Mouse (Mus musculus) midbrain, embryonic 16.5 days (tissue): ENCODE results near the gene Dpep3. TPM values are rescaled to one million over a fixed set of nuclear protein-coding genes. Genes with fewer than 3 reads are reported as not detected.

Experiments
- ATAC-seq: fragments of 200-750 bp; cut with Nextera tagmentation; 2 replicates; pipeline ENCODE4 v1.8.0; 2017; ENCODE audit warnings: moderate TSS enrichment
- H3K27ac ChIP-seq: fragments of 300-500 bp; sonication (generic); 2 replicates; pipeline ENCODE4 v1.5.1; 2014; ENCODE audit warnings: mild to moderate bottlenecking, low read length, mixed read lengths
- H3K27me3 ChIP-seq: fragments of 300-500 bp; sonication (generic); 2 replicates; pipeline ENCODE4 v1.6.1; 2014; ENCODE audit warnings: low read depth, low read length, mixed read lengths; ENCODE audit not compliant: control insufficient read depth, insufficient read depth
- H3K36me3 ChIP-seq: fragments of 300-500 bp; sonication (generic); 2 replicates; pipeline ENCODE4 v1.6.1; 2014; ENCODE audit warnings: mild to moderate bottlenecking, low read length, moderate library complexity, mixed read lengths; ENCODE audit not compliant: control insufficient read depth, insufficient read depth
- H3K4me1 ChIP-seq: fragments of 300-500 bp; sonication (generic); 2 replicates; pipeline ENCODE4 v1.6.1; 2014; ENCODE audit warnings: mild to moderate bottlenecking, low read length, mixed read lengths; ENCODE audit not compliant: control insufficient read depth, insufficient read depth
- H3K4me2 ChIP-seq: fragments of 300-500 bp; sonication (generic); 2 replicates; pipeline ENCODE4 v1.6.1; 2014; ENCODE audit warnings: mild to moderate bottlenecking, low read length, mixed read lengths
- H3K4me3 ChIP-seq: fragments of 300-500 bp; sonication (generic); 2 replicates; pipeline ENCODE4 v1.5.1; 2014; ENCODE audit warnings: low read depth, mild to moderate bottlenecking, low read length, moderate library complexity, mixed read lengths
- H3K9ac ChIP-seq: fragments of 300-500 bp; sonication (generic); 2 replicates; pipeline ENCODE4 v1.6.1; 2014; ENCODE audit warnings: low read depth, low read length, mixed read lengths
- H3K9me3 ChIP-seq: fragments of 300-500 bp; sonication (generic); replicated peaks from 2 replicates; pipeline ENCODE4 v1.6.1; 2014; ENCODE audit warnings: mild to moderate bottlenecking, low read length, mixed read lengths; ENCODE audit not compliant: control insufficient read depth, poor library complexity, severe bottlenecking
- WGBS: fragments of 180-500 bp; shearing (Covaris S2); extraction: QIAGEN DNeasy Blood & Tissue Kit; methylation state at CpG from one replicate; pipeline ENCODE4 v1.1.7; 2014; 5-methylcytosine and 5-hydroxymethylcytosine counted together
- polyA plus RNA-seq: library from polyadenylated mRNA; unstranded; fragments of >200 nt; fragmentation: Nextera tagmentation; extraction: Ambion mirVana; gene quantifications from 2 replicates; pipeline ENCODE4 v1.2.1, GENCODE M21; 2015

Gene Dpep3
- polyA plus RNA-seq, 1 experiment from 2014 or later: not detected

DNA sequence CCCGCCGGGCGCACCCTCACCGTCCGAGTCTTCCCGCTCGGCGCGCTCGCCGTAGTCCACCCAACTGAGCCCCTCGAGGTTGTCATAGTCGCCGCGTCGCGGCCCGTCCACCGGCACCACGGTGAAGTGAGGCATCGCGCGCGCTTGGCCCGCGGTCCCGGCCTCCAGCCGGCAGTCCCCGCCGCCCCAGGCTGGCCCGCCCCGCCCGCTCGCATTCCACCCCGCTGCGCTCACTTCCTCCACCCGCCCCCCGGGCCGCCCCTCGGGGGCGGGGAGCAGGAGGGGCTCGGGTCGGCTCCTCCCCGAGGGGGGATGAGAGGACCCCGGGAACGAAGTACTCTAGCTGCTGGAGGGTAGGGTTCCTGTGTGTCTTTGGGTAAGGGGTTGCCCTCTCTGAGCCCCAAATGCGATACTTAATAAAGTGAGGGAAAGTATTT lies 13.3 kb downstream of the Dpep3 start, which contains the start of gene Slc12a4:
TSS of gene Slc12a4 (minus strand) at position 193 of the 437 bp plus-strand sequence.
- no peak within 1 kb of the TSS for H3K27ac ChIP-seq
- H3K4me1 ChIP-seq: peaks cover 8% of the 10 kb centered on the region
- H3K27me3 ChIP-seq: peaks cover 24% of the 10 kb centered on the region
- no peaks in the 10 kb centered on the region for H3K36me3 ChIP-seq
- peak within 1 kb of the TSS; percentile 49 for H3K4me2 ChIP-seq
- peak within 1 kb of the TSS; percentile 56 for H3K9ac ChIP-seq
- no peaks in the 10 kb centered on the region for H3K9me3 ChIP-seq
- peak within 1 kb of the TSS; percentile 37 for H3K4me3 ChIP-seq
- 1% methylated on average over 46 of the region's 47 CpGs for WGBS
- peak; percentile 58; the same call in 1 of the 2 replicates for ATAC-seq

DNA sequence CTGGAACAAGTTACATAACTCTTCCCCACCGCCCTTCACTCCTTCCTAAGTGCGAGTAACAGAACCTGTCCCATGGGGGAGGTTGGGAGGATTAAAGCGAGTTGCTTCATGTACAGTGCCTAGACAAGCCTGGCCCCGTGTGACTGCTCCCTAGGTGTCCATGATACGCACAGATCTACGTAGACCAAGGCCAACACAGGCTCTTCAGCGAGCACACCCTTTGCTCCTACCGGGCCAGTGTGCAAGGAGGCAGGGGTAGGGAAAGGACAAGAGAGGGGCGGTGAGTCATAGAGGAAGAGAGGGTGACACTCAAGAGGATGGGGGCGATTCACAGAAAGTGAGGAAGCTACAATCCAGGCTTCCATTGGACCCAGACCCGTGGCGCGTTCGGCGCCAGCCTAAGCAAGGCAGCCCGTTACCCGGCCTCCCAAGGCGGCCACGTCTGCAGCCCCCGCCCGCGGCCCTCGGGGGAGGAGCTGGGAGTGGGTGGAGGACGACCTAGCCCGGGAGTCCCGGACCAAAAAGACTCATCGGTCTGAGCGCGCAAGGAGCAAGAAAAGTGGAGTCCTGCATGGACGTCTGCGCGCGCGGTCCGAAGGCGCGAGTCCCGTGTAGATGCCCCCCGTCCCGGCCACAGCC lies 13.8 kb downstream of the Dpep3 start:
- Histone ChIP-seq H3K4me3 (peak overlapping the region; percentile 37), H3K4me1 (peaks cover 8% of the 10 kb centered on the region), H3K27me3 (peaks cover 24% of the 10 kb centered on the region), H3K9me3 (no peaks in the 10 kb centered on the region), H3K4me2 (peak overlapping the region; percentile 49), H3K27ac (no peak overlapping the region), H3K36me3 (no peaks in the 10 kb centered on the region), H3K9ac (peak overlapping the region; percentile 56)
- 3% methylated on average over 33 of the region's 40 CpGs for WGBS
- ATAC-seq: no peak

DNA sequence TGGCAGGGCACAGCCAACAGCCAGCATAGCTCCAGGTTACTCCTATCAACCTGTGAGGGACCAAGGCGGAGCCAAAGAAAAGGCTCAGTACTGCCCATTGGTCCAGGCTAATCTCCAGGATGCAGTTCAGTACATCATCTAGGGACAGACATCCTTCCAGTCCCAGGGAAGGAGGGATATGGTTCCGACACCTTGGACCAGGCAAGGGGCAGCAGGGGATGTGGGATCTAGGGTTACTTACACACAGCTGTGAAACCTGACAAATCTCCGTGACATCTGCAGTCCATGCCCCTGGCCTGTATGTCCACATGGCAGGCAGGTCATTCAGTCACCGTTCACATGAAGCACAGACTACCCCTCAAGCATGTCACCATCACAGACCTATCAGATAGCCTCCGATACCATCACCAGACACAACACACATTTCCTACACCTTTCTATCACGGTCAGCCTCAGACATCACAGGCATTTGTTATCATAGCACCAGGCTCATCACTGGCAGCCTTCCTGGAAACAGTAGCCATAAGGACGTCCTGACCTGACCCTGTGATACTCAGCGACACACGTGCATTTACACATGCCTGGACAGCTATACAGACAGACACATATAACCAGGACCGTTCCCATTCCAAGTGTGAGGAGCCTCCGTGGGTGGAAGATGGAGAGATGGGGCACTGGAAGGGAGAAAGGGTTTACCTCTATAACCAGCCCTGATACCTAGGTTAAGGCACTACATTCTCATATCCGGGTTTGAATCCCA lies 14.5 kb downstream of the Dpep3 start:
- WGBS: 77% methylated on average over 12 of the region's 12 CpGs
- no peak for ATAC-seq

DNA sequence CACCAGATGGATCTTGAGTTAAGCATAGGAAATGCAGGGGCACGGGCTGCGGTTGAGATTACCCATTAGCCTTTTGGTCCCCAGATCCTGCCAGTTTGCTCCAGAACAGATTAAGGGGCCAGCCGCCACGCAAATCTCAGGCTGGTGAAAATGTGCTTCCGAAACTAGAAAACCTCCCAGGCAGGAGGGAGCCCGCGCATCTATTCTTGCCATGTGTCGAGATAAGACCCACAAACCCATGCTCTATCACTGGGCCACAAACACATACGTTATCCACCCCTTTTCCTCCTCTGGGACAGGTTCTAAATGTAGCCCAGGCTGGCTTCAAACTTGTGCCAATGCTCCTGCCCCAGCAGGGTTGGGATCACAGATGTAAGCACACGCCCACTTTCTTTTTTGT lies 17.7 kb downstream of the Dpep3 start:
- 92% methylated on average over 10 of the region's 10 CpGs for WGBS
- Histone ChIP-seq H3K4me2 (no peak overlapping the region), H3K36me3 (no peaks in the 10 kb centered on the region), H3K27ac (no peak overlapping the region), H3K27me3 (peaks cover 19% of the 10 kb centered on the region), H3K4me1 (peaks cover 8% of the 10 kb centered on the region), H3K9ac (no peak overlapping the region), H3K4me3 (no peak overlapping the region), H3K9me3 (no peaks in the 10 kb centered on the region)
- no peak for ATAC-seq

More for the DNA sequence above, 14.5 kb downstream of the Dpep3 start:
- peak overlapping the region; percentile 49 for H3K4me2 ChIP-seq
- peak overlapping the region; percentile 37; the same call in 1 of the 2 replicates for H3K4me3 ChIP-seq
- no peaks in the 10 kb centered on the region for H3K9me3 ChIP-seq
- no peak overlapping the region for H3K27ac ChIP-seq
- peaks cover 24% of the 10 kb centered on the region for H3K27me3 ChIP-seq
- peaks cover 8% of the 10 kb centered on the region for H3K4me1 ChIP-seq
- no peaks in the 10 kb centered on the region for H3K36me3 ChIP-seq
- H3K9ac ChIP-seq: no peak overlapping the region

DNA sequence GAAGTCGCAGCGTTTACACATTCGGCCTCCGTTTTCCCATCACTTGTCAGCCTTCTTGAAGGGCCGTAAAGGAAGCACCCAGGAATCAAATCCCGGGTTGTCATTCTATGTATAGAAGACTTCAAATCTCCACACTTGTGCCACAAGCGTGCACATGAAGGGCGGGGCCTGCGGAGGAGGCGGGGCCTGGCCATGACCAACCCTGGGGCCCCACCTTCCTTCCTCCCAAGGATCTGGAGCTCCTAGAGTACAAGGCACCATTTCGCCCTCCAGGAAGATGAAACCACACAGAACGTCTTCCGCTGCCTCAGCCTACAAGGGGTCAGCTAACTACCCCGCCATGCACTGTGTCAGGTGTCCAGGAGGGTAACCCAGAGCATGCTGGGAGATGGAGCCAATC lies 18.1 kb downstream of the Dpep3 start:
- Histone ChIP-seq H3K27me3 (peaks cover 16% of the 10 kb centered on the region), H3K4me2 (no peak overlapping the region), H3K4me3 (no peak overlapping the region), H3K27ac (no peak overlapping the region), H3K9ac (no peak overlapping the region), H3K36me3 (no peaks in the 10 kb centered on the region), H3K4me1 (peaks cover 8% of the 10 kb centered on the region), H3K9me3 (no peaks in the 10 kb centered on the region)
- 76% methylated on average over 14 of the region's 14 CpGs for WGBS
- no peak for ATAC-seq

DNA sequence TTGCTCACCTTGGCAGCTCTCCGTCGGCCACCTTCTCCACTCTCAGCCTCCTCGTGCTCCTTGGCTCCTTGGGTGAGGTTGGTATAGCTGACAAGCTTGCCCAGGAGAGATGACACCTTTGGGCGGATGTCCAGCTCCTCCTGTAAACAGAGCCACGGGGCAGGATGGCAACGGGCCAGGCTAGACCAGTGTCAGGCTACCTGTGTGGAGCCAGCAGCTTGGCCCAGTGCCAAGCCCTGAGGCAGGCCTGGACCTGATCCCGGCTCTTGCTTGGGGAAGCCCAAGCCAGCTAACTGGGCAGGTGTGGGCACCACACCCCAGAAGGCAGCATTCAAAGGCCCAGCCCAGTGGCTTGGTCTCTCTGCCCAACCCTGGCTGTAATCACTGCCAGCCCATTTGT lies 19.9 kb downstream of the Dpep3 start:
- WGBS: 85% methylated on average over 7 of the region's 7 CpGs
- H3K4me2 ChIP-seq: no peak overlapping the region
- no peak for ATAC-seq
- no peak overlapping the region for H3K9ac ChIP-seq
- H3K9me3 ChIP-seq: no peaks in the 10 kb centered on the region
- H3K36me3 ChIP-seq: no peaks in the 10 kb centered on the region
- H3K4me3 ChIP-seq: no peak overlapping the region
- no peak overlapping the region for H3K27ac ChIP-seq
- H3K4me1 ChIP-seq: no peaks in the 10 kb centered on the region
- H3K27me3 ChIP-seq: no peaks in the 10 kb centered on the region; the same call in 1 of the 2 replicates

DNA sequence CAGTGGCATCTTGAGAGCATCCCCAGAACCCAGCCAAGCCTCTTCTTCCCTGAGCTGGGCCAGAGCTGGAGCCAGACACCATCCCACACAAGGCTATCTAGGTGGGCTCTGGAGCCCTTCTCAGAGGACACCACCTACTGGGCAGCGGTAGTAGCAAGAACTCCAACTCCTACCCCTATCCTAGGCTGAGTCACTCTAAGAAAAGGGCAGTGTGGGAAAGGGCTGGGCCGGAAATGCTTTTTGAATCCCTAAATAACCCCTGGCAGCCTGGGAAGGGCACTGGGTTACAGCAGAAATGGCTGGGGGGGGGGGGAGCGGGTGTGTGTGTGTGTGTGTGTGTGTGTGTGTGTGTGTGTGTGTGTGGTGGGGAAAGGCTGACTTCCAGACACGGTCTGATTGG lies 21.4 kb downstream of the Dpep3 start:
- H3K9me3 ChIP-seq: no peaks in the 10 kb centered on the region
- ATAC-seq: no peak
- no peak overlapping the region for H3K27ac ChIP-seq
- 65% methylated on average over 3 of the region's 4 CpGs for WGBS
- H3K4me3 ChIP-seq: no peak overlapping the region
- no peaks in the 10 kb centered on the region for H3K4me1 ChIP-seq
- H3K36me3 ChIP-seq: no peaks in the 10 kb centered on the region
- no peaks in the 10 kb centered on the region for H3K27me3 ChIP-seq
- H3K4me2 ChIP-seq: no peak overlapping the region
- H3K9ac ChIP-seq: no peak overlapping the region

DNA sequence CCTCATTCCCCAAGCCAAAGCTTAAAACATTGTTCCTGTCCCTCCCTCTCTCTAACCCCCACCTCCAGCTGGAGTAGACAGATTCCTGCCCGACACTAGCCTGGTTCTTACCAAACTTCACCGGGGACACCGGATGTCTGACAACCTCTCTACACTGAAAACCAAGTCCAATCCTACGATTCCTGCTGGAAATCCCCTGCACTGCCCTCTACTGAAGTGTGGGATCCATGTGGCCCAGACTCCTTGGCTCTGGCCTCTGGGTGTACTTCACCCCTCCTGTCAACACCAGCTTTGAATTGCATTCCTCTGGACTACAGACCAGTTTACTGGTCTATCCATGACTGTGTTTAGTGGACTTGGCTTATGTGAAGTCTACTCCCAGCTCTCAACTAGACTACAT lies 22.7 kb downstream of the Dpep3 start:
- H3K4me3 ChIP-seq: no peak overlapping the region
- H3K27me3 ChIP-seq: no peaks in the 10 kb centered on the region
- H3K27ac ChIP-seq: no peak overlapping the region
- H3K9me3 ChIP-seq: no peaks in the 10 kb centered on the region
- H3K4me2 ChIP-seq: no peak overlapping the region
- H3K36me3 ChIP-seq: no peaks in the 10 kb centered on the region
- no peak for ATAC-seq
- H3K9ac ChIP-seq: no peak overlapping the region
- no peaks in the 10 kb centered on the region for H3K4me1 ChIP-seq
- 92% methylated on average over 4 of the region's 4 CpGs for WGBS

DNA sequence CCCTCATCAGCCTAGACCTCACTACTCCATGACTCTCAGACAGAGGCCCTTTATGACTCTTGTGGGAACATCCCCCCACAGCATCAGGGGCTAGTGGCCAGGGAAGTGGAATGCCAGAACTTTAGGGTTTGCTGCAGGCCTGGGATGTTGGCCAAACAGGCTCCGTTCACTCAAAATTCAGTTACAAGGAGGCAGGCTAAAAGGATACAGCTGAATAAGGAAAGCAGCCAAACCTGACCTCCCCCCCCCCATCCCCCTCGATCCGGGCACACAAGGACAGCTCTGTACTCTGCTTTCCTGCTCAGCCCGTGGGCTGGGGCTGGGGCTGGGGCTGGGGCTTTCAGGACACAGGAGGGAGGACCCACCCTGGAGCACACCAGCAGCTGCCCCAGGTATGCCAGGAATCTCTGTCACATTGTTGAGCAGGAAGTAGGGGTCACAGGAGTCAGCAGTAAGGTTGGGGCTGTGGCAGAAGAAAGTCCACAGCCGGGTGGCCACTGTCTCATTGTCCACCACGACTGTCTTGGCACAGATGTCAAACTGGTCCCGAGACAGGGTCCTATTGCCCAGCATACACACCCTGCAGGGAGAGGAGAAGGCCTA lies 28.1 kb downstream of the Dpep3 start:
- ATAC-seq: peak; percentile 83
- 74% methylated on average over 7 of the region's 7 CpGs for WGBS
- H3K9me3 ChIP-seq: no peaks in the 10 kb centered on the region
- peak overlapping the region; percentile 70 for H3K27ac ChIP-seq
- no peaks in the 10 kb centered on the region for H3K36me3 ChIP-seq
- H3K4me1 ChIP-seq: no peaks in the 10 kb centered on the region
- no peaks in the 10 kb centered on the region for H3K27me3 ChIP-seq
- no peak overlapping the region for H3K4me3 ChIP-seq
- no peak overlapping the region for H3K4me2 ChIP-seq
- H3K9ac ChIP-seq: no peak overlapping the region
